Mouse (Mus musculus) erythroblast, embryonic 14.5 days (primary cell): ENCODE measurements around the gene Klhl32.

Experiments used
- GATA1 ChIP-seq: IDR thresholded peaks from 2 replicates; pipeline ENCODE4 v1.6.1; 2012; ENCODE audit warnings: low read length, inconsistent platforms, mixed read lengths
- TAL1 ChIP-seq: IDR thresholded peaks from 3 replicates; pipeline ENCODE4 v1.6.1; 2012; ENCODE audit warnings: low read length, inconsistent platforms, mixed read lengths

DNA sequence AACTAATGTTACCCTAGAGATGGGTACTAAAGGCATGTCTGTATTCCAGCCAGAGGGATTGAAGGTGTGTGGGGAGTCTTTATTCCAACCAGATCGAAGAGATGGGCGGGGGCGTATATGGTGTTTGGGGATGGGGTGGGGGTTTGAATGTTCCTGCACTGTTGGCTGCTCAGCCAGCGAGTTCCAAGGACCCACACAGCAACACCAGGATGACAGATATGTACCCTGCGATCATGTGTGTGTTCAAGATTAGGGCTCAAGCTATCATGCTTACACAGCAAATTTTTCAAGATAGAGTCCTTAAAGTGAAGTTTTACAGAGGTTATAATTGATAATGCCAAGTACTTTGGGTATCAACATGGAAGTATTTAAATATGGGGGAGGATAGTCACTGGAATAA is 273.3 kb downstream of the Klhl32 start:
- TF ChIP-seq GATA1 (no peak), TAL1 (no peak)
